Mouse (Mus musculus): Measurements from ENCODE around the gene Trim40. TPM values are rescaled to one million over a fixed set of nuclear protein-coding genes. Genes with fewer than 3 reads are reported as not detected.

Gene Trim40
- total RNA-seq (2014; rRNA removed) (not detected in 2 replicates), polyA plus RNA-seq (2015; fragmentation: Nextera tagmentation; extraction: Ambion mirVana) (0.13 TPM in 1 of 2 replicates, not detected in the other)

DNA sequence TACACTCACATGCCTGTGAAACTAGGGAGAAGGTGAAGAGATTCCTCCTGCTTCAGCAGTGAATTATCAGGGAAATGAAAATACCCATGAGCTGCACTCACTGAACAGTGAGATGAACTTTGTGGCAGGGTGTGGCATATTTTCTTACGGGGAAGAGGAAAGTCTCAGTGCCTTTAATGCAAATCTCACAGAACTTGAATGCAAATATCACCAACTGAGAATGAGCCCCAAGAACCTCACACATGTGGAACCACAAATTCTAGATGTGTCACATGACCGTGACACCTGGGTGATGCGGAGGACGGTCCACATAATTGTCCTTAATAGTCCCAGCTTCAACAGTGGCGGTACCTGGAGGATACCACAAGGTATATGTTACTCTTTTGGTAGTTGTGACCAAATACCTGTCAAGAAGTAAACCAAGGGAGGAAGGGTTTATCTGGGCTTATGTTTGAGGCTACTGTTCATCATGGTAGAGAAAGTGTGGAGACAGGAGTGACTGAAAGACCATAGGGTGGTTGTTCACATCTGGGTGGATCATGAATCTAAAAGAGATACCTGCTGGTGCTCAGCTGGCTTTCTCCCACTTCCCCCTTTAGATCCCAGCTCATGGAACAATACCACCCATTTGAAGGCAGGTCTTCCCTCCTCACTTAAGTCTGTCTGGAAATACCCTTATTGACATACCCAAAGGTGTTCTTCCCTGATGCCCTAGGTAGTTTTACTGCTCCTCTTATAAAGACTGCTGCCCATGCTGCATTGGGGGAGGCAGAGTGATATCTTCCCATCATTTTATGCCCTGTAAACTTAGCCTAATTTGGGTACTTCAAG lies at the start of gene Trim40:
Gene Trim40 (minus strand): TSS at position 51 of the 831 bp plus-strand sequence.
- no peak within 1 kb of the TSS for H3K27ac ChIP-seq
- 86% methylated on average over 5 of the region's 5 CpGs for WGBS
- H3K4me1 ChIP-seq (ENCODE audit: insufficient read depth, low read length) = no peaks in the 10 kb centered on the region
- DNase-seq (ENCODE audit: low spot score) = no peak
- no peak within 1 kb of the TSS for H3K4me3 ChIP-seq (ENCODE audit: low read length)
- no peak within 1 kb of the TSS for H3K9ac ChIP-seq (replicated peaks; ENCODE audit: low read length)
- no peaks in the 10 kb centered on the region for H3K9me3 ChIP-seq (ENCODE audit: low read length)
- no peak for TF ChIP-seq CTCF (IDR thresholded peaks at IDR 0.05; ENCODE audit: low read depth)
- H3K4me2 ChIP-seq (ENCODE audit: low read depth, low read length) = no peak within 1 kb of the TSS
- H3K27me3 ChIP-seq (ENCODE audit: insufficient read depth, low read length) = no peaks in the 10 kb centered on the region
- no peaks in the 10 kb centered on the region for H3K36me3 ChIP-seq (ENCODE audit: insufficient read depth, low read length)
- no peak for ATAC-seq

DNA sequence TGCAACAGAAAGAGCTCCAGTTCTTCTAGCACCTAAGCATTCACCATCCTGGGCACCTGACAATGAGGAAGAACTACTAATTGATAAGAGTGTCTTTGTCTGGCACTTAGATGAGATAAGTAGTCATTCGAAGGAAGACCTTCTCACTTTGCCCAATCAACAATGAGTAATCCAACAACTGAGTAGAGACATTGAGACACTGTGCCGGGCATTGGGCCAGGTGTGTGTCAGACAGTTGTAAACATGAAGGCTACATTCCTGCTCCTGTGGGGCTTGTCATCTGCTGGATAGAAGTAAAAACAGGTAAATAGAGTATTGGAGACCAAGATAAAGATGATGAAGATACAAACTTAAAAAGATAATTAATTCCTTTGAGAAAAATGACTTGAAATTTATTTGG lies 48.1 kb upstream of the Trim40 start:
- DNase-seq (ENCODE audit: low spot score) = no peak
- Histone ChIP-seq H3K4me2 (ENCODE audit: low read depth, low read length) (no peak overlapping the region), H3K27me3 (ENCODE audit: insufficient read depth, low read length) (peaks cover 6% of the 10 kb centered on the region; the same call in 1 of the 2 replicates), H3K9me3 (ENCODE audit: low read length) (no peaks in the 10 kb centered on the region), H3K36me3 (ENCODE audit: insufficient read depth, low read length) (no peaks in the 10 kb centered on the region), H3K27ac (no peak overlapping the region), H3K4me1 (ENCODE audit: insufficient read depth, low read length) (peaks cover 6% of the 10 kb centered on the region; the same call in 1 of the 2 replicates), H3K4me3 (ENCODE audit: low read length) (no peak overlapping the region), H3K9ac (replicated peaks; ENCODE audit: low read length) (no peak overlapping the region)
- no peak for ATAC-seq
- TF ChIP-seq CTCF (IDR thresholded peaks at IDR 0.05; ENCODE audit: low read depth) = no peak
- WGBS = 90% methylated on average over 2 of the region's 2 CpGs

DNA sequence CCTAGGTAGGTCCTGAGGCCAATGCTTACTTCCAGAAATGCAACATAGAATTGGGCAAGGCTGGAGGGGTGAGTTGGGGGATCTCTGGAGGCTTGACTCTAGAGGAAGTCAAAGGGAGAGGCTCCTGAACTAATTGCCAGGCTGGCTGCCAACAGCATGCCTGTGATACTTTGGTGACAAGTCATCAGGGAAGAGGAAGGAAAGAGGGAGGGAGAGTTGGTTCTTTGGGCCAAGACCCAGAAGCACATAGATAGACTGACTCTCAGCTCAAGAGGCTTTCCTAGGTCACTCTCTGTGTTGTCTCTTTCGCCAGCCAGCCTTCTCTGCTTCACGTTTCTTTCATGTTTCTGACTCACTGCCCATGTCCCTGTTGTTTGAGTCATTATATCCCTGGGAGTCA lies 41.9 kb upstream of the Trim40 start:
- Histone ChIP-seq H3K9ac (replicated peaks; ENCODE audit: low read length) (no peak overlapping the region), H3K36me3 (ENCODE audit: insufficient read depth, low read length) (no peaks in the 10 kb centered on the region), H3K4me2 (ENCODE audit: low read depth, low read length) (no peak overlapping the region), H3K9me3 (ENCODE audit: low read length) (no peaks in the 10 kb centered on the region), H3K27me3 (ENCODE audit: insufficient read depth, low read length) (no peaks in the 10 kb centered on the region), H3K4me3 (ENCODE audit: low read length) (no peak overlapping the region), H3K27ac (no peak overlapping the region), H3K4me1 (ENCODE audit: insufficient read depth, low read length) (no peaks in the 10 kb centered on the region)
- TF ChIP-seq CTCF (IDR thresholded peaks at IDR 0.05; ENCODE audit: low read depth) = no peak
- ATAC-seq (no peak), DNase-seq (ENCODE audit: low spot score) (no peak)
- WGBS = 67% methylated on average over 2 of the region's 2 CpGs

DNA sequence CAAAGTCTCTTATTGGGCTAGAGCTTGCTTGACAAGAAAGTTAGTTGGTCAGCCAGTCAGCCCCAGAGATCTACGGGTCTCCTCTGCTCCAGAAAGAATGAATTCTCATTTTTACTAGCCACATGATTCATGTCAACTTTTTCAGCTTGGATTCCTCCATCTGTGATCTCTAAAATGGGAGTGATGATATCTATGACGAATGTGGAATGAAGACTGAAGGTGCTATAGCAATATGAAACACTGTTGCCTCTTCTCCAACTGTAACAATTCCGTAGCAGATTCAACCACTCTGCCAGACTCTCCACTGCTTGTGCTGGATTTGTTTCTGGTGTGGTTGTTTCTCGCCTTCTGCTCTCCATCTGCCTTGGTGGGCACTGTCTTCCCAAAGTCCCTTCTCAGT lies 41.2 kb upstream of the Trim40 start:
- Histone ChIP-seq H3K9ac (replicated peaks; ENCODE audit: low read length) (no peak overlapping the region), H3K4me1 (ENCODE audit: insufficient read depth, low read length) (no peaks in the 10 kb centered on the region), H3K27me3 (ENCODE audit: insufficient read depth, low read length) (no peaks in the 10 kb centered on the region), H3K27ac (no peak overlapping the region), H3K4me3 (ENCODE audit: low read length) (no peak overlapping the region), H3K4me2 (ENCODE audit: low read depth, low read length) (no peak overlapping the region), H3K9me3 (ENCODE audit: low read length) (no peaks in the 10 kb centered on the region), H3K36me3 (ENCODE audit: insufficient read depth, low read length) (no peaks in the 10 kb centered on the region)
- WGBS = 88% methylated on average over 4 of the region's 4 CpGs
- TF ChIP-seq CTCF (IDR thresholded peaks at IDR 0.05; ENCODE audit: low read depth) = no peak
- ATAC-seq (no peak), DNase-seq (ENCODE audit: low spot score) (no peak)

DNA sequence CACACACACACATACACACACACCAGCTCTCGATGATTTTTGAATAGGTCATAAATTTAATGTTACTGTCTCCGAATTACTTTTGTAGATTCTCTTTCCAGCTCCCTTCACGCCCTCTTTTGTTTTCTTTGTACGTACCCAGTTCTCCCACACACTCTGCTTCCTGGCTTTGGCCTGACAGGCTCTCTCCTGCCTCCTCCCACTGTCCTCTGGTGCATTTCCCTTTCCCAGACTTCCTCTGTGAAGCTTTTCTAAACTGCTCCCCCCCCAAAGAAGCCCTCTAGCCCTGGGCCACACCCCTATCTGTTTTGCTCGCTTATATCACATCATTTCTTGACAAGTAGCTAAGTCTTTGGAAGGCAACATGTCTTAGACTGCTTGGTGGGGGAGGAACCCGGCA lies 40.3 kb upstream of the Trim40 start:
- ATAC-seq = no peak
- TF ChIP-seq CTCF (IDR thresholded peaks at IDR 0.05; ENCODE audit: low read depth) = no peak
- Histone ChIP-seq H3K27me3 (ENCODE audit: insufficient read depth, low read length) (no peaks in the 10 kb centered on the region), H3K4me2 (ENCODE audit: low read depth, low read length) (no peak overlapping the region), H3K36me3 (ENCODE audit: insufficient read depth, low read length) (no peaks in the 10 kb centered on the region), H3K4me3 (ENCODE audit: low read length) (no peak overlapping the region), H3K9me3 (ENCODE audit: low read length) (no peaks in the 10 kb centered on the region), H3K27ac (no peak overlapping the region), H3K9ac (replicated peaks; ENCODE audit: low read length) (no peak overlapping the region), H3K4me1 (ENCODE audit: insufficient read depth, low read length) (no peaks in the 10 kb centered on the region)
- no peak for DNase-seq (ENCODE audit: low spot score)
- 75% methylated on average over 6 of the region's 6 CpGs for WGBS

DNA sequence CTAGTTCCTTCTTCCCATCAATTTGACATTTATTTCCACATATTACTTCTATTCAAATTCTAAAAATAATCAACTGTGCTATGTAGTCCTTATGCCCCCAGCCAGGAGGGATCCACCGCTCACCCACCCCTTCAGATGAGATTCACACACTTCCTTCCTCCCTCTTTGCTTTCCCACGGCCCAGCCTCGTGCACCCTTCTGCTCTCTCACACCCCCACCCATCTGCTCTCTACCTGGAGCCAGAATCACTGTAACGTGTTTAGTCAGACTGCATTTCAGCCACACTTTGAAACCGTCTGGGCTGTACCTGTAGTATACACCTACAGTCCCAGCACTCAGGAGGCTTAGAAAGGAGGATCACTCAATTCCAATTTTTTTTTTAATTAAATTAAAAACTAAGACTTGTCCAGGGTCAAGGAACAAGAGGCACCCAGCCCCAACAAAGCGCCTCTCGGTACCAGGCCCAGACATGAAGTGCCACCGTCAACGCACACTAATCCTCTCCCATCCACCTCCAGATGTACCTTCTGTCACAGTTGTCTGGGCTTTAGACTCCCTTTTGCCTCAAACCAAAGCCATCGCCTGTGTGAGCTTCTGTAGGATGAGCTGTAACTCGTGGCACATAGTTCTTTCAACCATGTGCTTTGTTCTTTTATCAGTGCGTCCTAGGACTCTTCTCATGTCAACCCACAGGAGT lies 39.5 kb upstream of the Trim40 start:
- no peak for TF ChIP-seq CTCF (IDR thresholded peaks at IDR 0.05; ENCODE audit: low read depth)
- H3K27ac ChIP-seq = no peak overlapping the region
- DNase-seq (ENCODE audit: low spot score) = no peak
- no peaks in the 10 kb centered on the region for H3K36me3 ChIP-seq (ENCODE audit: insufficient read depth, low read length)
- no peak overlapping the region for H3K9ac ChIP-seq (replicated peaks; ENCODE audit: low read length)
- H3K4me2 ChIP-seq (ENCODE audit: low read depth, low read length) = no peak overlapping the region
- H3K4me1 ChIP-seq (ENCODE audit: insufficient read depth, low read length) = no peaks in the 10 kb centered on the region
- no peak overlapping the region for H3K4me3 ChIP-seq (ENCODE audit: low read length)
- 73% methylated on average over 12 of the region's 12 CpGs for WGBS
- H3K27me3 ChIP-seq (ENCODE audit: insufficient read depth, low read length) = no peaks in the 10 kb centered on the region
- ATAC-seq = no peak
- H3K9me3 ChIP-seq (ENCODE audit: low read length) = no peaks in the 10 kb centered on the region

Data from hindbrain, postnatal 0 days (tissue).